Mouse (Mus musculus) liver, embryonic 13.5 days (tissue): ENCODE data around the gene Disp2. TPM values are rescaled to one million over a fixed set of nuclear protein-coding genes. Genes with fewer than 3 reads are reported as not detected.

Experiments used
- ATAC-seq: fragments of 200-750 bp; cut with Nextera tagmentation; 2 replicates; pipeline ENCODE4 v1.8.0; 2017; ENCODE audit warnings: low read depth, mild to moderate bottlenecking, moderate number of reproducible peaks, moderate library complexity
- DNase-seq: peaks from one replicate; pipeline ENCODE4 v3.0.0; 2022
- H3K27ac ChIP-seq: fragments of 300-500 bp; sonication (generic); 2 replicates; pipeline ENCODE4 v1.5.1; 2015; ENCODE audit warnings: moderate library complexity, mild to moderate bottlenecking, inconsistent platforms
- H3K27me3 ChIP-seq: fragments of 300-500 bp; sonication (generic); 2 replicates; pipeline ENCODE4 v1.6.1; 2015; ENCODE audit warnings: mild to moderate bottlenecking, inconsistent platforms
- H3K36me3 ChIP-seq: fragments of 300-500 bp; sonication (generic); 2 replicates; pipeline ENCODE4 v1.6.1; 2015; ENCODE audit warnings: mild to moderate bottlenecking, inconsistent platforms
- H3K4me1 ChIP-seq: fragments of 300-500 bp; sonication (generic); replicated peaks from 2 replicates; pipeline ENCODE4 v1.6.1; 2015; ENCODE audit warnings: inconsistent platforms
- H3K4me2 ChIP-seq: fragments of 300-500 bp; sonication (generic); 2 replicates; pipeline ENCODE4 v1.6.1; 2015; ENCODE audit warnings: inconsistent platforms, mild to moderate bottlenecking, moderate library complexity
- H3K4me3 ChIP-seq: fragments of 300-500 bp; sonication (generic); replicated peaks from 2 replicates; pipeline ENCODE4 v1.5.1; 2015; ENCODE audit warnings: mild to moderate bottlenecking, inconsistent platforms
- H3K9ac ChIP-seq: fragments of 300-500 bp; sonication (generic); 2 replicates; pipeline ENCODE4 v1.6.1; 2015; ENCODE audit warnings: mild to moderate bottlenecking, inconsistent platforms
- H3K9me3 ChIP-seq: fragments of 300-500 bp; sonication (generic); replicated peaks from 2 replicates; pipeline ENCODE4 v1.6.1; 2016; ENCODE audit warnings: inconsistent platforms
- WGBS: fragments of 180-500 bp; shearing (Covaris S2); methylation state at CpG from one replicate; pipeline ENCODE4 v1.1.7; 2015; ENCODE audit not compliant: insufficient replicate concordance; 5-methylcytosine and 5-hydroxymethylcytosine counted together
- polyA plus RNA-seq: library from polyadenylated mRNA; unstranded; fragments of >200 nt; fragmentation: Nextera tagmentation; extraction: Ambion mirVana; gene quantifications from 2 replicates; pipeline ENCODE4 v1.2.1, GENCODE M21; 2015

Gene Disp2
- polyA plus RNA-seq, 1 experiment from 2014 or later: 0.24 TPM

- WGBS: under 1% methylated on average over 109 of the region's 113 CpGs
- H3K4me1 ChIP-seq: peaks cover 68% of the 10 kb centered on the region
- H3K27ac ChIP-seq: peak overlapping the region; percentile 71
- DNase-seq (no peak), ATAC-seq (peak; percentile 37)
- peak overlapping the region; percentile 95 for H3K4me3 ChIP-seq
- H3K9ac ChIP-seq: peak overlapping the region; percentile 96
- peaks cover 20% of the 10 kb centered on the region for H3K36me3 ChIP-seq
- H3K4me2 ChIP-seq: peak overlapping the region; percentile 100
- peaks cover 12% of the 10 kb centered on the region for H3K27me3 ChIP-seq
- H3K9me3 ChIP-seq: no peaks in the 10 kb centered on the region
These were observed 33.3 kb upstream of the Disp2 start for GRCm38 (mm10) chr2:118745915-118746901.

GRCm38 (mm10) chr2:118747301-118747960, 32.1 kb upstream of the Disp2 start:
- Histone ChIP-seq H3K9ac (peak overlapping the region; percentile 96), H3K27me3 (peaks cover 6% of the 10 kb centered on the region), H3K36me3 (peaks cover 24% of the 10 kb centered on the region), H3K4me3 (peak overlapping the region; percentile 95), H3K9me3 (no peaks in the 10 kb centered on the region), H3K4me2 (peak overlapping the region; percentile 100), H3K4me1 (peaks cover 80% of the 10 kb centered on the region), H3K27ac (peak overlapping the region; percentile 71)
- WGBS: 41% methylated on average over 10 of the region's 10 CpGs
- no peak for DNase-seq
- no peak for ATAC-seq

GRCm38 (mm10) chr2:118749341-118749884, 30.1 kb upstream of the Disp2 start:
- H3K4me1 ChIP-seq: peaks cover 85% of the 10 kb centered on the region
- H3K4me2 ChIP-seq: peak overlapping the region; percentile 12; the same call in 1 of the 2 replicates
- H3K9me3 ChIP-seq: no peaks in the 10 kb centered on the region
- no peak overlapping the region for H3K4me3 ChIP-seq
- peak overlapping the region; percentile 41; the same call in 1 of the 2 replicates for H3K27ac ChIP-seq
- H3K36me3 ChIP-seq: peaks cover 24% of the 10 kb centered on the region
- DNase-seq: no peak
- no peak for ATAC-seq
- H3K27me3 ChIP-seq: peaks cover 3% of the 10 kb centered on the region; the same call in 1 of the 2 replicates
- WGBS: 70% methylated on average over 10 of the region's 10 CpGs
- no peak overlapping the region for H3K9ac ChIP-seq

- H3K36me3 ChIP-seq: peaks cover 24% of the 10 kb centered on the region
- DNase-seq (no peak), ATAC-seq (no peak)
- H3K9me3 ChIP-seq: no peaks in the 10 kb centered on the region
- no peak overlapping the region for H3K4me2 ChIP-seq
- peaks cover 74% of the 10 kb centered on the region for H3K4me1 ChIP-seq
- H3K4me3 ChIP-seq: no peak overlapping the region
- H3K27me3 ChIP-seq: no peaks in the 10 kb centered on the region
- peak overlapping the region; percentile 91 for H3K27ac ChIP-seq
- WGBS: 63% methylated on average over 8 of the region's 8 CpGs
- 0 out of 2 replicates have a peak overlapping the region, but pooled peaks have one; percentile 13 for H3K9ac ChIP-seq
These were observed 29.0 kb upstream of the Disp2 start for GRCm38 (mm10) chr2:118750476-118750875.

- DNase-seq: peak; percentile 42
- Histone ChIP-seq H3K27ac (peak overlapping the region; percentile 91), H3K9me3 (no peaks in the 10 kb centered on the region), H3K9ac (peak overlapping the region; percentile 65), H3K36me3 (peaks cover 24% of the 10 kb centered on the region), H3K4me1 (peaks cover 69% of the 10 kb centered on the region), H3K4me3 (no peak overlapping the region; the same call in 1 of the 2 replicates), H3K4me2 (peak overlapping the region; percentile 58), H3K27me3 (peaks cover 1% of the 10 kb centered on the region; the same call in 1 of the 2 replicates)
- WGBS: 56% methylated on average over 16 of the region's 16 CpGs
- ATAC-seq: peak; percentile 62
These were observed 27.4 kb upstream of the Disp2 start for GRCm38 (mm10) chr2:118751896-118752791.

- Histone ChIP-seq H3K27ac (peak overlapping the region; percentile 91), H3K4me3 (no peak overlapping the region), H3K27me3 (peaks cover 7% of the 10 kb centered on the region; the same call in 1 of the 2 replicates), H3K9ac (peak overlapping the region; percentile 65), H3K4me2 (peak overlapping the region; percentile 58), H3K4me1 (peaks cover 63% of the 10 kb centered on the region), H3K9me3 (no peaks in the 10 kb centered on the region), H3K36me3 (peaks cover 24% of the 10 kb centered on the region)
- DNase-seq (no peak), ATAC-seq (peak; percentile 88)
- WGBS: 18% methylated on average over 4 of the region's 4 CpGs
These were observed 26.8 kb upstream of the Disp2 start for GRCm38 (mm10) chr2:118752792-118753108.

- DNase-seq (no peak), ATAC-seq (no peak)
- Histone ChIP-seq H3K36me3 (peaks cover 19% of the 10 kb centered on the region), H3K9ac (no peak overlapping the region), H3K4me1 (peaks cover 52% of the 10 kb centered on the region), H3K4me3 (no peak overlapping the region), H3K27me3 (peaks cover 19% of the 10 kb centered on the region), H3K27ac (no peak overlapping the region), H3K4me2 (no peak overlapping the region), H3K9me3 (no peaks in the 10 kb centered on the region)
- WGBS: 73% methylated on average over 5 of the region's 5 CpGs
These were observed 25.4 kb upstream of the Disp2 start for GRCm38 (mm10) chr2:118754143-118754542.

- 0 out of 2 replicates have a peak overlapping the region, but pooled peaks have one; percentile 15 for H3K27ac ChIP-seq
- 67% methylated on average over 6 of the region's 6 CpGs for WGBS
- no peak overlapping the region for H3K9ac ChIP-seq
- H3K27me3 ChIP-seq: peaks cover 21% of the 10 kb centered on the region
- DNase-seq (no peak), ATAC-seq (no peak)
- no peak overlapping the region for H3K4me3 ChIP-seq
- peaks cover 7% of the 10 kb centered on the region; the same call in 1 of the 2 replicates for H3K36me3 ChIP-seq
- H3K9me3 ChIP-seq: no peaks in the 10 kb centered on the region
- peaks cover 51% of the 10 kb centered on the region for H3K4me1 ChIP-seq
- H3K4me2 ChIP-seq: no peak overlapping the region
These were observed 24.1 kb upstream of the Disp2 start for GRCm38 (mm10) chr2:118755407-118755806.

GRCm38 (mm10) chr2:118756103-118756502, 23.4 kb upstream of the Disp2 start:
- Histone ChIP-seq H3K36me3 (0 out of 2 replicates have a peak, but pooled peaks cover 4% of the 10 kb centered on the region), H3K27me3 (peaks cover 28% of the 10 kb centered on the region), H3K4me2 (no peak overlapping the region), H3K9me3 (no peaks in the 10 kb centered on the region), H3K4me1 (peaks cover 49% of the 10 kb centered on the region), H3K4me3 (no peak overlapping the region), H3K27ac (no peak overlapping the region), H3K9ac (no peak overlapping the region)
- DNase-seq (no peak), ATAC-seq (no peak)
- 48% methylated on average over 4 of the region's 4 CpGs for WGBS

GRCm38 (mm10) chr2:118759828-118760227, 19.7 kb upstream of the Disp2 start:
- Histone ChIP-seq H3K9ac (0 out of 2 replicates have a peak overlapping the region, but pooled peaks have one; percentile 19), H3K4me3 (no peak overlapping the region), H3K4me2 (0 out of 2 replicates have a peak overlapping the region, but pooled peaks have one; percentile 6), H3K27ac (no peak overlapping the region), H3K9me3 (no peaks in the 10 kb centered on the region), H3K4me1 (peaks cover 60% of the 10 kb centered on the region), H3K27me3 (peaks cover 28% of the 10 kb centered on the region), H3K36me3 (no peaks in the 10 kb centered on the region)
- ATAC-seq: peak; percentile 65
- peak; percentile 71 for DNase-seq
- 6% methylated on average over 8 of the region's 8 CpGs for WGBS
